Mouse (Mus musculus) urinary bladder, adult 18-20 months (tissue): Measurements from ENCODE around the gene Ino80d.

Experiments
- DNase-seq, 2 experiments: peaks; one replicate each; pipeline ENCODE4 v3.0.0; 2022; ENCODE audit warnings: low spot score in 2 of 2, mixed read lengths in 2 of 2

Gene Ino80d

GRCm38 (mm10) chr1:62914495-62914894 is 200.0 kb downstream of the Ino80d start:
- DNase-seq: no peak

- DNase-seq: no peak
Measured at GRCm38 (mm10) chr1:62911426-62911825, 203.0 kb downstream of the Ino80d start.

- DNase-seq: no peak
Measured at GRCm38 (mm10) chr1:62909126-62909525, 205.3 kb downstream of the Ino80d start.

GRCm38 (mm10) chr1:62908508-62908907 is 206.0 kb downstream of the Ino80d start:
- DNase-seq: no peak
